Mouse (Mus musculus): ENCODE results near the gene Dnajc7.
"Not testable (repeated sequence)": the region's sequence is repeated elsewhere in the genome, so short reads cannot be mapped to it uniquely, and the experiment has no call there.

The Dnajc7 gene

GRCm38 (mm10) chr11:100544832-100545745 lies 74.9 kb downstream of the Dnajc7 start, which contains the start of gene Ttc25:
TSS of gene Ttc25 (plus strand) at chr11:100545607.
- DNase-seq: peak; percentile 88

GRCm38 (mm10) chr11:100541577-100541976 lies 78.4 kb downstream of the Dnajc7 start:
- no peak for DNase-seq

- no peak for DNase-seq
Observed at GRCm38 (mm10) chr11:100540966-100541365, 79.0 kb downstream of the Dnajc7 start.

GRCm38 (mm10) chr11:100536466-100536865 lies 83.5 kb downstream of the Dnajc7 start:
- DNase-seq: no peak

- DNase-seq: no peak
Observed at GRCm38 (mm10) chr11:100535996-100536395, 84.0 kb downstream of the Dnajc7 start.

- not testable (repeated sequence) for DNase-seq
Observed at GRCm38 (mm10) chr11:100534821-100535220, 85.1 kb downstream of the Dnajc7 start.

GRCm38 (mm10) chr11:100534411-100534810 lies 85.6 kb downstream of the Dnajc7 start:
- DNase-seq: not testable (repeated sequence)

GRCm38 (mm10) chr11:100533871-100534270 lies 86.1 kb downstream of the Dnajc7 start:
- no peak for DNase-seq
